Mouse (Mus musculus) hindbrain, postnatal 0 days (tissue): ENCODE data around the gene Wdr18. TPM values are rescaled to one million over a fixed set of nuclear protein-coding genes. Genes with fewer than 3 reads are reported as not detected.
A peak's percentile ranks its signal among the peaks of the same experiment; 100 is the strongest.

ENCODE experiments used
- ATAC-seq: fragments of 200-750 bp; cut with Nextera tagmentation; 2 replicates; pipeline ENCODE4 v1.8.0; 2017; ENCODE audit warnings: mild to moderate bottlenecking, moderate TSS enrichment, moderate library complexity
- DNase-seq: peaks from one replicate; pipeline ENCODE4 v3.0.0-alpha.2; 2015; ENCODE audit warnings: low spot score
- H3K27ac ChIP-seq: fragments of 300-500 bp; sonication (generic); 2 replicates; pipeline ENCODE4 v1.5.1; 2014; ENCODE audit warnings: mild to moderate bottlenecking
- H3K27me3 ChIP-seq: fragments of 300-500 bp; sonication (generic); 2 replicates; pipeline ENCODE4 v1.6.1; 2014; ENCODE audit warnings: low read length, mixed read lengths; ENCODE audit not compliant: insufficient read depth
- H3K36me3 ChIP-seq: fragments of 300-500 bp; sonication (generic); 2 replicates; pipeline ENCODE4 v1.6.1; 2014; ENCODE audit warnings: low read length, mixed read lengths; ENCODE audit not compliant: insufficient read depth
- H3K4me1 ChIP-seq: fragments of 300-500 bp; sonication (generic); 2 replicates; pipeline ENCODE4 v1.6.1; 2014; ENCODE audit warnings: antibody characterized with exemption, low read length, mixed read lengths; ENCODE audit not compliant: insufficient read depth
- H3K4me2 ChIP-seq: fragments of 300-500 bp; sonication (generic); 2 replicates; pipeline ENCODE4 v1.6.1; 2014; ENCODE audit warnings: low read depth, mild to moderate bottlenecking, low read length, moderate library complexity, mixed read lengths
- H3K4me3 ChIP-seq: fragments of 300-500 bp; sonication (generic); 2 replicates; pipeline ENCODE4 v1.5.1; 2014; ENCODE audit warnings: low read length
- H3K9ac ChIP-seq: fragments of 300-500 bp; sonication (generic); replicated peaks from 2 replicates; pipeline ENCODE4 v1.6.1; 2014; ENCODE audit warnings: mild to moderate bottlenecking, low read length, moderate library complexity, mixed read lengths
- H3K9me3 ChIP-seq: fragments of 300-500 bp; sonication (generic); 2 replicates; pipeline ENCODE4 v1.6.1; 2016; ENCODE audit warnings: low read length, mixed read lengths
- CTCF ChIP-seq: IDR thresholded peaks from 2 replicates; pipeline ENCODE4 v1.5.1; 2016; ENCODE audit warnings: antibody characterized with exemption, control low read depth, low read depth
- WGBS: fragments of 180-500 bp; shearing (Covaris S2); extraction: QIAGEN DNeasy Blood & Tissue Kit; methylation state at CpG from one replicate; pipeline ENCODE4 v1.1.7; 2014; 5-methylcytosine and 5-hydroxymethylcytosine counted together
- polyA plus RNA-seq: library from polyadenylated mRNA; unstranded; fragments of >200 nt; fragmentation: Nextera tagmentation; extraction: Ambion mirVana; gene quantifications from 2 replicates; pipeline ENCODE4 v1.2.1, GENCODE M21; 2015
- total RNA-seq: library from RNA; depleted of rRNA; stranded (reverse); fragments of >200 nt; gene quantifications from 2 replicates; pipeline ENCODE4 v1.2.3, GENCODE M21; 2014; rRNA removed

Gene Wdr18
- 74.6 and 81.6 TPM in 2 replicates for total RNA-seq
- polyA plus RNA-seq: 109 TPM in 2 replicates

- peak; percentile 99 for DNase-seq
- peak within 1 kb of the TSS; percentile 73 for H3K4me2 ChIP-seq
- peak within 1 kb of the TSS; percentile 79 for H3K27ac ChIP-seq
- peak within 1 kb of the TSS; percentile 77 for H3K9ac ChIP-seq
- no peaks in the 10 kb centered on the region for H3K27me3 ChIP-seq
- peak; percentile 99 for TF ChIP-seq CTCF
- peaks cover 5% of the 10 kb centered on the region; the same call in 1 of the 2 replicates for H3K4me1 ChIP-seq
- no peaks in the 10 kb centered on the region for H3K9me3 ChIP-seq
- peaks cover 13% of the 10 kb centered on the region; the same call in 1 of the 2 replicates for H3K36me3 ChIP-seq
- H3K4me3 ChIP-seq: peak within 1 kb of the TSS; percentile 97
- peak; percentile 97 for ATAC-seq
- under 1% methylated on average over 61 of the region's 61 CpGs for WGBS
Observed at GRCm38 (mm10) chr10:79959847-79960601, at the start of gene Wdr18. TSS of gene Wdr18 (plus strand) at chr10:79960152.

- 97% methylated on average over 4 of the region's 4 CpGs for WGBS
- Histone ChIP-seq H3K27ac (peak within 1 kb of the TSS; percentile 100), H3K36me3 (0 out of 2 replicates have a peak, but pooled peaks cover 7% of the 10 kb centered on the region), H3K27me3 (no peaks in the 10 kb centered on the region), H3K9ac (peak within 1 kb of the TSS; percentile 97; the same call in 1 of the 2 replicates), H3K4me2 (peak within 1 kb of the TSS; percentile 53; the same call in 1 of the 2 replicates), H3K4me1 (peaks cover 9% of the 10 kb centered on the region), H3K9me3 (no peaks in the 10 kb centered on the region), H3K4me3 (no peak within 1 kb of the TSS)
- TF ChIP-seq CTCF: no peak
- no peak for DNase-seq
- ATAC-seq: no peak
Observed at GRCm38 (mm10) chr10:79910556-79910955, 49.4 kb upstream of the Wdr18 start, which contains the start of gene Gm26602. TSS of gene Gm26602 (plus strand) at chr10:79910856.

- ATAC-seq (no peak), DNase-seq (no peak)
- Histone ChIP-seq H3K9me3 (no peaks in the 10 kb centered on the region), H3K4me2 (no peak overlapping the region), H3K27ac (no peak overlapping the region), H3K4me1 (peaks cover 14% of the 10 kb centered on the region), H3K4me3 (no peak overlapping the region), H3K27me3 (no peaks in the 10 kb centered on the region), H3K9ac (no peak overlapping the region), H3K36me3 (0 out of 2 replicates have a peak, but pooled peaks cover 7% of the 10 kb centered on the region)
- WGBS: 69% methylated on average over 20 of the region's 20 CpGs
- TF ChIP-seq CTCF: no peak
Observed at GRCm38 (mm10) chr10:79912412-79912811, 47.5 kb upstream of the Wdr18 start.

GRCm38 (mm10) chr10:79914131-79914947 lies 45.6 kb upstream of the Wdr18 start:
- Histone ChIP-seq H3K4me1 (peaks cover 14% of the 10 kb centered on the region), H3K27ac (peak overlapping the region; percentile 3; the same call in 1 of the 2 replicates), H3K4me3 (no peak overlapping the region), H3K9me3 (no peaks in the 10 kb centered on the region), H3K4me2 (no peak overlapping the region), H3K27me3 (peaks cover 16% of the 10 kb centered on the region), H3K9ac (peak overlapping the region; percentile 15), H3K36me3 (0 out of 2 replicates have a peak, but pooled peaks cover 7% of the 10 kb centered on the region)
- peak; percentile 48 for DNase-seq
- 69% methylated on average over 10 of the region's 11 CpGs for WGBS
- no peak for TF ChIP-seq CTCF
- ATAC-seq: no peak

GRCm38 (mm10) chr10:79914948-79915596 lies 44.9 kb upstream of the Wdr18 start:
- DNase-seq: no peak
- Histone ChIP-seq H3K9ac (no peak overlapping the region), H3K4me1 (peaks cover 14% of the 10 kb centered on the region), H3K9me3 (no peaks in the 10 kb centered on the region), H3K4me2 (0 out of 2 replicates have a peak overlapping the region, but pooled peaks have one; percentile 97), H3K4me3 (no peak overlapping the region), H3K27me3 (peaks cover 22% of the 10 kb centered on the region), H3K36me3 (0 out of 2 replicates have a peak, but pooled peaks cover 7% of the 10 kb centered on the region), H3K27ac (no peak overlapping the region; the same call in 1 of the 2 replicates)
- 63% methylated on average over 7 of the region's 7 CpGs for WGBS
- TF ChIP-seq CTCF: no peak
- no peak for ATAC-seq

- WGBS: 8% methylated on average over 8 of the region's 8 CpGs
- no peaks in the 10 kb centered on the region for H3K9me3 ChIP-seq
- DNase-seq (no peak), ATAC-seq (no peak)
- peak overlapping the region; percentile 92 for H3K9ac ChIP-seq
- peaks cover 19% of the 10 kb centered on the region for H3K4me1 ChIP-seq
- H3K27me3 ChIP-seq: peaks cover 32% of the 10 kb centered on the region
- peak overlapping the region; percentile 80 for H3K4me3 ChIP-seq
- peak overlapping the region; percentile 97 for H3K4me2 ChIP-seq
- H3K36me3 ChIP-seq: 0 out of 2 replicates have a peak, but pooled peaks cover 3% of the 10 kb centered on the region
- H3K27ac ChIP-seq: peak overlapping the region; percentile 32; the same call in 1 of the 2 replicates
- TF ChIP-seq CTCF: no peak
Observed at GRCm38 (mm10) chr10:79916081-79916480, 43.9 kb upstream of the Wdr18 start.
